Mouse (Mus musculus) embryo, embryonic 10.5 days (tissue): ENCODE measurements around the gene Eaf1.

ENCODE experiments used
- DNase-seq: peaks from one replicate; pipeline ENCODE4 v3.0.0-alpha.2; 2015; ENCODE audit warnings: low spot score

Eaf1 gene

DNA sequence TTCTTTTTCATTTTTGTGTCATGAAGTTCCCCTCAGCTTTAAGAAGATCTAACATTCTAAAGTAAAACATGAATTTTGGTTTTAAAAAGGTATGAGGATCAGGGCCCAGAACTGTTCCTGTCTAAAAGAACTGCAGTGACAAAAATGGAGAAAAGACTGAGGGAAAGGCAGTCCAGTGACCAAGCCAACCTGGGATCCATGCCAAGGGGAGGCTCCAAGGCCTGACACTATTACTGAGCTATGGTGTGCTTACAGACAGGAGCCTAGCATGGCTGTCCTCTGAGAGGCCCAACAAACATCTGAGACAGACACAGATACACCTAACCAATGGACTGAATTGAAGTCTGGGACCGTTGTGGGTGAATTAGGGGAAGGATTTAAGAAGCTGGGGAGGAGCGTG, 15.7 kb downstream of the Eaf1 start:
- DNase-seq: no peak

DNA sequence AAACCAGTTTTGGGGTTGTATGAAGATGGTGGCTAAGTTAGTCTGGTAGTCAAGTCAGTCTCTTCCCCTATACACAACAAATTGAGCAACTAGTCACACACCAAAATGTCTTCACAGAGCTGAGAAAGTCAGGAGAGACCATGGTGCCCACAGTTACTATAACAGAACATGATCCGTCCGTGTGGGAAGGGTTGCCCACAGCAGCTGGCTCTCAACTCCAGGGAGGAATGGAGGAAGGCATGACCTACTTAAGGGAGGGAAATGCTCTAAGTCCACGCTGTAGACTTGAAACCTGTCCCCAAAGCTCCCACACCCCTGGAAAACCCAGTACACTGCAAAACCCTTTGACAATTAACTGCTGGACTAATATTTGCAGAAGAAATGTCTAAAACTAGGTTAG, 16.1 kb downstream of the Eaf1 start:
- DNase-seq: no peak

DNA sequence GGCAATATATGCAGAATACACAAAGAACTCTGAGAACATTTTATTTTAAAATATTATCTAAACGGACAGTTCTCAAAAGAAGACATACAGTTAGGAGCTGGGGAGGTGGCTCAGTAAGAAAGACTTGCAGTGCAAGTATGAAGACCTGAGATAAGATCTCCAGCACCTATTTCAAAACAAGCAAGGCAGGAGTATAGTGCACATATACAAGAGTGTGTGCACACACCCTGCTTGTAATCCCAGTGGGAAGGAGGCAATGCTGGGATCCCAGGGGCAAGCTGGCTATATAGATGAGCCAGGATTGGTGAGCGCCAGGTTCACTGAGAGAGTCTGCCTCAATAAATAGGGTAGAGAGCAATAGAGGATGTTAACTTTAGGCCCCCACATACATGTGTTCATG, 21.7 kb downstream of the Eaf1 start:
- no peak for DNase-seq

DNA sequence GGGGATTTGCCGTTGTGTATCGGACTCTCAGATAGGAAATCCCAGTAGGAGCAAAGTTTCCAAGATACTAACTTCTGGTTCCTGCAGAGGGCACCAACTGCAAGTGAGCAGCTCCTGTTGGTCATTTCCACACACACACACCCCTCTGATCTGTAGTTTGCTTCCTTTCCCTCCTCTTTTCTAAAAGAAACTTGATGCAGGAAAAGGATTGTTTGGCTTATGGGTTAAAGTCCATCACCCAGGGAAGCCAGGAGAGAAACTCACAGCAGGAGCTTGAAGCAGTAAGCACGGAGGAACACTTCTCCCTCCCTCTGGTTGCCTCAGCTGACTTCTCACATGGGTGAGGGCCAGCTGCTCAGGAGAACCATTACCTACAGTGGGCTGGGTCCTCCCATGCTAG, 25.0 kb downstream of the Eaf1 start:
- DNase-seq: peak; percentile 22

DNA sequence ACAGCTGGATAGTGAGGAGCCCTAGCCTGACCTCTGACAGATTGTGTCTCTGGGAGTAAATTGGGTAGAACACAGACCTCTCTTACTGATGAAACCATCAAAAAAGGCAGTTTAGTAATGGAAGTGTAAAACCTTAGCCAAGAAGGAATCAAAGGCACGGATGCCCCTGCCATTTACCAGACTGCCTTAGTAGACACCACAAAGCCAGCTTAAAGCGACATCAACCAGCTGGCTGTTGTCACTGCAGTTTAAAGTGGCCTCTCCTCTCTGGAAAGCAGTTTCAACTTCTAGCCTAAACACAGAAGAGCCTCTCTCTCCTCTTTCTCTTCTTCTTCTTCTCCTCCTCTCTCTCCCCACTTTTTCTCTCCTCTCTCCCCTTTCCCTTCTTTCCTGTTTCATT, 27.1 kb downstream of the Eaf1 start:
- no peak for DNase-seq

DNA sequence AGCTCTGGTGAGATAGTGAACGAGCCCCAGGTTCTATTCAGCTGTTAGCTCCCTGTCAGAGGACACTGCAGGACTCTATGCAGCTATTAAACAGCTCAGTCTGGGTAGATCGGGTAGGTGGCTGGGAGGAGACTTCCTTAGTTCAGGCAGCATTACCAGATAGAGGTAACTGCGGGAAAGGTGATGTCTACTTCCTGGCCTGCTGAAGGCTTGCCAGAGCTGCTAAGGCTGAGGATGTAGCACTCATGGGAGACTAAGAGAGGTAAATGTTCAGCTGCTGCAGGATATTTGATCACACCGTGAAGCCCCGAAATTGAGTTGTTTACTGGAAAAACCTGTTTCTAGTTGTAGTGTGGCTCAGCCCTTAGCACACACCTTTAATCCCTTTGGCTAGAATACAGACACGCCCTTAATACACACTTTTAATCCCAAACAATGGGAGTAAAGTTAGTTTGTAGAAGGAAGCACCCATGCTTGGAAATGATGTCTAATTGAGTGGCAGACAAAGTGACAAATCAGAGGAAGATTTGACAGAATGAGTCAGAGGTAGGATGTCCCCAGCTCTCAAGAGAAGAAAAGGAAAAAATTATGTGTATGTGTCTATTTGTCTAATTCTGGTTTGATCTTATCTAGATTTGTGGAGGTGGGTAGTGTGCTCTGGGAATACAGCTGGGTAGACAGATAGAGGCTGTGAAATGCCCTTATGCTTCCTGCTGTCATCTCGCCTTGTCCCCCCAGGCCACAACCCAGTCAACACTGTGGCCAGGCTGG, 31.0 kb downstream of the Eaf1 start:
- no peak for DNase-seq

DNA sequence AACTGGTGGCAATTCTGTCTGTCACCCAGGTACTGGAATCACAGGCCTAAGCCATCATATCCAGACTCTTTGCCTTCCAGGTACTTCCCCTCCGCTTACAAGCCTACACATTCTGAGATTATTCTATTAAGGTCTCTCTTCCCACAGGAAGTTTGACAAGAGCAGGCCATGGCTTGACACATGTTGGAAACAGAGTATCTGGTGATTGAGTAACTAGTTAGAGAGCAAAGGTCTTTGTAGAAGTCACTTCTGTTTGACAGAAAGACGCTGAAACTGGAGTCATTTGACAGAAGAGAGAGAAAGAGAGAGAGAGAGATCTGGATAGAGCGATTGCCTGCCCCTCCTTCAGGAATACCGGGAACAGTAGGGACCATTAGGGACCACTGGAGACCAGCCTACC, 36.6 kb downstream of the Eaf1 start:
- DNase-seq: no peak

DNA sequence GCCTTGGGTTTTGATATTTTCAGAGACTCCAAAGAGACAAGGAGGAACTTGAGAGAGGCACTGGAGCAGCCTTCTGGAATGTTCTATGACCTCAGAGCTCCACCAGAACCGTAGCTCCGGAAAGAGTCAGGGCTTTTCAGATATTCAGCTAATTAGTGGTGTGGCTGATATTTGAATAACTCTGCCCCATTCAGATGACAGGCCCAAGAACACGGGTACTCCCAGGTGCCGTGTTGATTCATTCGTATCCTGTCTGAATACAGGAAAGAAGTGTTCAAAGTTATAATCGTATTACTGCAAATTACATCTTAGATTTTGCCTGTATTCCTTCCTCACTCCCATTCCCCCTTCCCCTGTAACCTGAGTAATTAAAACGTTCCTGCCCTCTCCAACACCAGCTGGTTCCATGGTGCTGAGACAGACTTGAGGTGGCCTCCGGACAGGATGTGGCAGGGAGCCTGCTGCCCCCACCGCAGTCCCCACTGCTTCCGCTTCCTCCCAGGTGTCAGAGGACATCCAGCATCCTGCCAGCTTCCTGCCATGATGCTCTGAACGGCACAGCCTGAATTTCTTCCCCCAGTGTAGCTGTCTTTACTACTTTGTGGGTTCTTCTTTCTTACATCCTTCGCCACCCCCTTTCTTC, 37.4 kb downstream of the Eaf1 start:
- peak; percentile 21 for DNase-seq

DNA sequence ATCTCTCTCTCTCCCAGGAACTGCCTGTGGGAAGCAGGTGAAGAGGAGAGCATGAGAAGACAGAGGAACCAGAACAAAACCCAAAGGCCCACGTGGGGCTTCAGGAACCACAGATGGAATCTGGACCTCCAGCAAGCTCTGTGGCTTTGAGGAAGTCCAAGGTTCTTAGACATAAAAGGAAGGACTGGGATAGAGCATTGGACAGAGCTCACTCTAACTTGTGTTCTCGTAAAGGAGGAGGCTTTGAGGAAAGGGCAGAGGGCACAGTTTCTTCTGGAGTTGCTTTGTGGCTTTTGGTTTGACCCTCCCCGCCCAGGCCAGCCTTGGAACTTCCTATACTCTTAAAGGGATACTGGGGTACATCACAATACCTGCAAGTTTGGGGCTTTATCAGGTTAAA, 38.5 kb downstream of the Eaf1 start:
- no peak for DNase-seq

DNA sequence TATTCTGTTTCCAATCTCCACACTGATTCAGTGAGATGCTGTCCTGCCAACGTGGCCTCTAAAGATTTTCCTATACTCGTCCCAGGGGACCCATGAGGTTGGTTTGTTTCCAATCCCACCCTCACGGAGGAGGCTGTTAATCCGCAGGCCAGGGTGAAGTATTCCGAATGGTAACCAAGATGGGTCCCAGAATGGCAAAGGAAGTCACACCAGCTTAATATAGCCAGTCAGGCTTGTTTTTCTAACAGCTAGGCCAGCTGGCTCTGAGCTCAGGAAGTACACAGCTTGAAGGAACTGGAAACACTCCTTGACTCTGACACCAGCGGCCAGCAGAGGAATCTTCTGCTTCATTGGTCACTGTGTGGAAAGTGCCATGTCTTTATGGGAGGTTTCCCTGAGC, 43.1 kb downstream of the Eaf1 start:
- no peak for DNase-seq

DNA sequence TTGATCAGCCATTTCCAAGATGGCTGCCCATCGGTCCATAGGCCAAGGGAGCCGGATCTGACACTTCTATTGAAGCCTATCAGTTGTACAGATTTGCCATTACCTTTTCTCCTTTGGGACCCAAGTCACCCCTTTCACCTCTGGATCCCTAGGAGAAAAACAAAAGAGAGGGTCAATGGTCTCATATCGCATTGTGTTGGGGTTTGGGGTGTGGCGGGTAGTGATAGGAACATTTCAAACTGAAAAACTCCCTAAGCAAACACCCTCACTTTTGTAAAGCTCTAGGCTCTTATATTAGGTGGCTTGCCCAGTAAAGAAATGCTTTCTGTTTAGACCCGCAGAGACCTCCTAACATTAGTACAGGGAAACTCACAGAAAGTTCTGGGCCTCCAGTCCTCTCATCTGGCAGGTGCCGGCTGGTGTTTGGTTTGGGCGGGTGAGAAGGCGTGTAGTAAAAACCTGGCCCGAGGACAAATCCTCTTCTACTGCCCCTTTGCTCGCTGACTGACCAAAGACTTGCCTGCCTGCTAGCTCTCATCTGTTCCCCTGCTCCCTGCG, 49.8 kb downstream of the Eaf1 start:
- DNase-seq: no peak

DNA sequence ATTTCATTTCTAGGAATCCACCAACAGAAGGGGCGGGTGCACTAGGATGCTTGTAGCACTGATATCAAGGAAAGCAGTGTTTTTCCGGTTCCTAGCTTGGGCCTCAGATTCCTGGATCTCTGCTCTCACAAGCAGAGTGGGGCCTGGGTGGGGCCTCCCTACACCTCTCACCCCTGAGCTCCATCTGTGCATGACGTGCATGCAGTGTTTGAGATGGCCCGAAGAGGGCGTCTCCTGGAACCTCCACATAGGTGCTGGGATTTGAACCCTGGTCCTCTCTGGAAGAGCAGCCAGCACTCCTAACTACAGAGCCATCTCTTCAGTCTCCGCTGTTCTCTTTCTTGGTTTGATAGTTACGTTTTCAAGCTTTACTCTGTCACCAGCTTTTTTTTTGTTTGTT, 60.8 kb downstream of the Eaf1 start:
- no peak for DNase-seq

DNA sequence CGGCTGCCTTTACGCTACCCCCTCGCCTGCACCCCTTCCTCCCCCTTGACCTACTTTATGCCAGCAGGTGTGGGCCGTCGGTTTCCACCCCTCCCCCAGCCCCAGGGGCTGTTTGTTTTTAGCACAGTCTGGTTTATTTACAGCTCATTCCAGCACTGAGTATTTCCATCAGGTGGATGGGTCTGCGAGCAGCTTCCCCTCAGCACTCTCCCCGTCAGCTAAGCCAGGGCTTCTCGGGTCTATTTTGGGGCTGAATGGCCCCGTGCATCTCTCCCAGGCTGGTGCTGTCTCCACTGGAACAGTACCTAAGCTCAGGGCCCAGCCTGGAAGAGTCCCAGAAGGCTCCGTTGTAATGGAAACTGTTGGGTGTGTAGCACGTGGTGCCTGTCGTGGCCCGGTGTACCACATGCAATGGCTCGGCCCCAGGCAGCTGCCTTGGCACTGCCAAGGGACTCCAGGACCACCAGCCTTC, 61.8 kb downstream of the Eaf1 start:
- no peak for DNase-seq

DNA sequence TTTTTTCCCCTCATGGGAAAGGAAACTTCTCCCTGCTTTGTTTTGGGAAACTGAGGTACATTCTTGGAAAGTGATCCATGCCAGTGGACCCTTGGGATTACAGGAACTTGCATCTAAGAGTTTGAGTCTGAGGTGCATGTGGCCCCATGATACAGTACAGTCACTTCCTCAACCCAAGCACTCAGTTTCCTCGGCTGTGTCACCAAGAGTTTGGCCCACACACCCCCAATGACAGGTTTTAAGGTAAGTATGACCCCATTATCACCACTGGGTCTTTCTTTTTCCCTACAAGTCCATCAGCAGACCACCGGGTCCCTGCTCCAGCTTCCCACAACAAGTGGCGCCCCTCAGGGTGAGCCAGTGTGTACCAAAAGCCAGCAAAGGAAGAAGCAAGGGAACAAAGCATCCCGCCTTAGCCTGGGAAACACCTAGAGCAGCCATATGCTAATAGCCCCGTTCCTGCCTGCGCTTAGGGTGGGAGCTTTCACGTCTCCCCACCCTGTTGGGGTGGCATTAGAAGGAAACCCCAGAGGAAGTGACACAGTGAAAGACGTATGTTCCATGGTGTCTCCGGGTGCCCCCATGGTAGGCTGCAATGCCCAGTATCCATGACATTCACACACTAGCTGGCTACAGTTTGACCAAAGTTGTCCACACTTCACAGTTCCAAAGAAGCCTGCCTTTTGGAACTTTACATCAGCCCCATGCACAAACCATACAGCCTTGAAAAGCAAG, 62.5 kb downstream of the Eaf1 start:
- DNase-seq: no peak

DNA sequence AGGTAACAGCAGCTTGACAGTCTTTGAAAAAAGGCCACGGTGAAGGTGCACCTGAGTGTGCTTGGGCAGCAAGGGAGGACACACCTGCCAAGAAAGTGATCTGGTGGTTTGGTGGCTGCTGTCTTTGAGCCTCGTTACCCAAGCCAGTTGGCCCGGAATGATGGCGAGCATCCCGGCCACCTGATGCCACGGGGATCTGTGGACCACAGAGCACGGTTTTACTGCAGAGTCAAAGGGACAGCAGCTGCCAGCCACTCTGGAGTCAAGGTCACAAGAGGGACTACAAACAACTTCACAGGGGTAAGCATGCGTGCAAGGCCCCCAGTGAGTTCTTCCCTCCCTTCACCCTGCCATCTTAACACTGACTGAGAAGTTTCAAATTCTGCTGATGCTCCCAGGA, 63.1 kb downstream of the Eaf1 start:
- DNase-seq: no peak

DNA sequence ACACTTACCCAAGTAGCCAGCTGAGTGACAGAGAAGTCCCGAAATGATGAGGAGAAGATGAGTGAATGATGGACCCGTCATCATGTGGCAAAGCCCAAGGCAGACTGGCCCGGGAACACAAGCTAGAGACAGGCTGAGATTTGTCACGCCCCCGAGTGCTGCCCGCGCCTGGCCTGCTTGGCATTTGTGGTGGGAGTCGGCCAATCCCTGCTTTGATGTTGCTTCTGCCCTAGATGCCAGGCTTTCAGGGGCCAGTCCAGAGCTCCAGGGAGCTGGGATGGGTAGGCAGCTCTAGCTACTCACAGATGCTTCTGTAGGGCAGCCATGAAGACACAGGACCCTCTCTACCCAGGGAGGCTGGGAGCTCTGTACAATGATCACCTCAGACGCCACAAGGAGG, 63.6 kb downstream of the Eaf1 start:
- no peak for DNase-seq

DNA sequence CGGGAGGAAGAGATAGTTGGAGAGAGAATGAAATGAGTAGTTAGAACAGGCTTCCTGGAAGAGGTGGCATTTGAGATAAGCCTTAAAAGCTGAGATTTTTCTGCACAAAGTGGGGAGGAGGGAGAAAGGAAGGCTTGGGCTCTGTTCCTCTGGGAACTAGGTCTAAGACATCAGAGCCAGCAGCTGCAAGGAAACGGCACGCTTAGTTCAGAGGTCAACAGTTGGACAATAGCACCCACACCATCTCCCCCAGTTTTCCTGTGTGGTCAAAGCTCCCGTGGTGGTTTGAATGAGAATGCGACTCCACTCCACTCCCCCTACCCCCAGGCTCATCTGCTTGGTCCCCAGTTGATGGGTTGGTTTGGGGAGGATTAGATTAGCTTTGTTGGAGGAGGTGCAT, 65.0 kb downstream of the Eaf1 start:
- DNase-seq: no peak
